In genomic region chr6:50814936-50815500, GRCm38 (mm10) we compare ENCODE assay signal across 21 mouse cellular contexts.
DNase-seq lines count a peak whose midpoint lies in the region; ATAC-seq lines count a peak whose summit lies in the region.
"Had no signal": no experiment of that assay in that cellular context is flagged by ENCODE, and none has a peak within 500 bp of the region (broad histone marks: within the 10 kb centered on the region; RNA-seq: fewer than 3 reads in every experiment).

No protein-coding gene starts in this region.

- H3K27ac ChIP-seq in neural tube, embryonic 14.5 days (ENCODE audit: low read depth, low read length), result peak overlapping the region; percentile 48; the same call in 1 of the 2 replicates
- no peak overlapping the region for H3K27ac ChIP-seq in forebrain, embryonic 14.5 days (ENCODE audit: low read depth, low read length)
- H3K27ac ChIP-seq in hindbrain, embryonic 16.5 days (ENCODE audit: low read depth, low read length), result peak overlapping the region; percentile 25; the same call in 1 of the 2 replicates
- H3K27ac ChIP-seq: intestine, embryonic 15.5 days; left cerebral cortex, adult 2 months; limb, embryonic 10.5 days had no signal

- ATAC-seq in neural tube, embryonic 14.5 days (ENCODE audit: low read depth), result no peak
- ATAC-seq in forebrain, embryonic 14.5 days, result peak; percentile 76
- ATAC-seq in hindbrain, embryonic 16.5 days, result peak; percentile 45; the same call in 1 of the 2 replicates
- ATAC-seq: intestine, embryonic 15.5 days; liver, postnatal 0 days had no signal

- no peak for DNase-seq in neural tube, embryonic 10.5 days (ENCODE audit: extremely low spot score, low spot score)
- peak; percentile 41 for DNase-seq in forebrain, embryonic 14.5 days (ENCODE audit: low spot score)
- no peak for DNase-seq in thymus, postnatal 10 days (ENCODE audit: low spot score in 2 of 2)
- no peak for DNase-seq in urinary bladder, postnatal 36 days (ENCODE audit: low spot score in 2 of 2)
- DNase-seq in right cerebral cortex, postnatal 14 days, result no peak
- DNase-seq: adrenal gland, adult 2 months; cerebellum, adult 9-10 months; gastrocnemius, postnatal 10 days; heart, adult 11 months; heart, postnatal 14 days; kidney, postnatal 4 days; layer of hippocampus, adult 9-11 months; liver, postnatal 0 days; spleen, adult 18-20 months; thymus, postnatal 36 days had no signal

- H3K27me3 ChIP-seq in neural tube, embryonic 14.5 days (ENCODE audit: control insufficient read depth, insufficient read depth, low read length), result no peaks in the 10 kb centered on the region
- H3K27me3 ChIP-seq in forebrain, embryonic 14.5 days (replicated peaks; ENCODE audit: control insufficient read depth, insufficient read depth, low read length), result no peaks in the 10 kb centered on the region
- H3K27me3 ChIP-seq in hindbrain, embryonic 16.5 days (replicated peaks; ENCODE audit: control insufficient read depth, insufficient read depth, low read length), result no peaks in the 10 kb centered on the region
- H3K27me3 ChIP-seq: heart, embryonic 12.5 days; intestine, embryonic 15.5 days had no signal

- H3K36me3 ChIP-seq in neural tube, embryonic 14.5 days (ENCODE audit: control insufficient read depth, insufficient read depth, low read length), result no peaks in the 10 kb centered on the region
- H3K36me3 ChIP-seq in forebrain, embryonic 14.5 days (ENCODE audit: control insufficient read depth, insufficient read depth, low read length), result no peaks in the 10 kb centered on the region
- no peaks in the 10 kb centered on the region for H3K36me3 ChIP-seq in hindbrain, embryonic 16.5 days (ENCODE audit: control insufficient read depth, insufficient read depth, low read length)
- H3K36me3 ChIP-seq: heart, embryonic 12.5 days; intestine, embryonic 15.5 days; limb, embryonic 10.5 days had no signal

- no peaks in the 10 kb centered on the region for H3K9me3 ChIP-seq in neural tube, embryonic 14.5 days (ENCODE audit: control insufficient read depth, low read length)
- H3K9me3 ChIP-seq in forebrain, embryonic 14.5 days (replicated peaks; ENCODE audit: control insufficient read depth, low read length), result no peaks in the 10 kb centered on the region
- no peaks in the 10 kb centered on the region for H3K9me3 ChIP-seq in hindbrain, embryonic 16.5 days (ENCODE audit: control insufficient read depth, low read length)
- H3K9me3 ChIP-seq: heart, embryonic 12.5 days; intestine, embryonic 15.5 days; limb, embryonic 10.5 days had no signal

- WGBS in neural tube, embryonic 14.5 days, result 31% methylated on average over 10 of the region's 10 CpGs
- 36% methylated on average over 10 of the region's 10 CpGs for WGBS in forebrain, embryonic 14.5 days
- WGBS in hindbrain, embryonic 16.5 days, result 32% methylated on average over 10 of the region's 10 CpGs

- no peak overlapping the region for H3K9ac ChIP-seq in neural tube, embryonic 14.5 days (replicated peaks; ENCODE audit: low read depth, low read length)
- no peak overlapping the region for H3K9ac ChIP-seq in forebrain, embryonic 14.5 days (ENCODE audit: low read length)
- no peak overlapping the region for H3K9ac ChIP-seq in hindbrain, embryonic 16.5 days (ENCODE audit: low read depth, low read length)
- H3K9ac ChIP-seq: heart, embryonic 12.5 days; intestine, embryonic 15.5 days; liver, postnatal 0 days had no signal

- H3K4me2 ChIP-seq in neural tube, embryonic 14.5 days (ENCODE audit: low read depth, low read length), result no peak overlapping the region
- H3K4me2 ChIP-seq in forebrain, embryonic 14.5 days (ENCODE audit: low read length), result no peak overlapping the region
- no peak overlapping the region for H3K4me2 ChIP-seq in hindbrain, embryonic 16.5 days (ENCODE audit: low read length)
- H3K4me2 ChIP-seq: heart, embryonic 12.5 days; intestine, embryonic 15.5 days had no signal

- no peak overlapping the region for H3K4me3 ChIP-seq in neural tube, embryonic 14.5 days (ENCODE audit: low read depth, low read length)
- no peak overlapping the region for H3K4me3 ChIP-seq in forebrain, embryonic 14.5 days (ENCODE audit: low read depth, low read length)
- no peak overlapping the region for H3K4me3 ChIP-seq in hindbrain, embryonic 16.5 days (ENCODE audit: low read length)
- H3K4me3 ChIP-seq: heart, embryonic 12.5 days; intestine, embryonic 15.5 days; left cerebral cortex, adult 2 months; limb, embryonic 10.5 days had no signal

- peaks cover 4% of the 10 kb centered on the region; the same call in 1 of the 2 replicates for H3K4me1 ChIP-seq in neural tube, embryonic 14.5 days (ENCODE audit: control insufficient read depth, insufficient read depth, low read length)
- H3K4me1 ChIP-seq in forebrain, embryonic 14.5 days (ENCODE audit: control insufficient read depth, insufficient read depth, low read length), result peaks cover 5% of the 10 kb centered on the region; the same call in 1 of the 2 replicates
- peaks cover 4% of the 10 kb centered on the region; the same call in 1 of the 2 replicates for H3K4me1 ChIP-seq in hindbrain, embryonic 16.5 days (ENCODE audit: control insufficient read depth, insufficient read depth, low read depth, low read length)
